Mouse (Mus musculus) midbrain, embryonic 16.5 days (tissue): ENCODE measurements around the gene Eef1akmt3. TPM values are rescaled to one million over a fixed set of nuclear protein-coding genes. Genes with fewer than 3 reads are reported as not detected.

Experiments
- ATAC-seq: fragments of 200-750 bp; cut with Nextera tagmentation; 2 replicates; pipeline ENCODE4 v1.8.0; 2017; ENCODE audit warnings: moderate TSS enrichment
- H3K27ac ChIP-seq: fragments of 300-500 bp; sonication (generic); 2 replicates; pipeline ENCODE4 v1.5.1; 2014; ENCODE audit warnings: mild to moderate bottlenecking, low read length, mixed read lengths
- H3K27me3 ChIP-seq: fragments of 300-500 bp; sonication (generic); 2 replicates; pipeline ENCODE4 v1.6.1; 2014; ENCODE audit warnings: low read depth, low read length, mixed read lengths; ENCODE audit not compliant: control insufficient read depth, insufficient read depth
- H3K36me3 ChIP-seq: fragments of 300-500 bp; sonication (generic); 2 replicates; pipeline ENCODE4 v1.6.1; 2014; ENCODE audit warnings: mild to moderate bottlenecking, low read length, moderate library complexity, mixed read lengths; ENCODE audit not compliant: control insufficient read depth, insufficient read depth
- H3K4me1 ChIP-seq: fragments of 300-500 bp; sonication (generic); 2 replicates; pipeline ENCODE4 v1.6.1; 2014; ENCODE audit warnings: mild to moderate bottlenecking, low read length, mixed read lengths; ENCODE audit not compliant: control insufficient read depth, insufficient read depth
- H3K4me2 ChIP-seq: fragments of 300-500 bp; sonication (generic); 2 replicates; pipeline ENCODE4 v1.6.1; 2014; ENCODE audit warnings: mild to moderate bottlenecking, low read length, mixed read lengths
- H3K4me3 ChIP-seq: fragments of 300-500 bp; sonication (generic); 2 replicates; pipeline ENCODE4 v1.5.1; 2014; ENCODE audit warnings: low read depth, mild to moderate bottlenecking, low read length, moderate library complexity, mixed read lengths
- H3K9ac ChIP-seq: fragments of 300-500 bp; sonication (generic); 2 replicates; pipeline ENCODE4 v1.6.1; 2014; ENCODE audit warnings: low read depth, low read length, mixed read lengths
- H3K9me3 ChIP-seq: fragments of 300-500 bp; sonication (generic); replicated peaks from 2 replicates; pipeline ENCODE4 v1.6.1; 2014; ENCODE audit warnings: mild to moderate bottlenecking, low read length, mixed read lengths; ENCODE audit not compliant: control insufficient read depth, poor library complexity, severe bottlenecking
- WGBS: fragments of 180-500 bp; shearing (Covaris S2); extraction: QIAGEN DNeasy Blood & Tissue Kit; methylation state at CpG from one replicate; pipeline ENCODE4 v1.1.7; 2014; 5-methylcytosine and 5-hydroxymethylcytosine counted together
- microRNA counts: library from miRNA; unstranded; fragments of <30 nt; microRNA quantifications from one replicate; lab custom pipeline; 2016
- microRNA-seq: library from miRNA; unstranded; fragments of <30 nt; microRNA quantifications from one replicate; pipeline ENCODE4, GENCODE M21; 2017
- polyA plus RNA-seq: library from polyadenylated mRNA; unstranded; fragments of >200 nt; fragmentation: Nextera tagmentation; extraction: Ambion mirVana; gene quantifications from 2 replicates; pipeline ENCODE4 v1.2.1, GENCODE M21; 2015

Eef1akmt3 gene
- polyA plus RNA-seq, 1 experiment from 2014 or later = 0.21 TPM

DNA sequence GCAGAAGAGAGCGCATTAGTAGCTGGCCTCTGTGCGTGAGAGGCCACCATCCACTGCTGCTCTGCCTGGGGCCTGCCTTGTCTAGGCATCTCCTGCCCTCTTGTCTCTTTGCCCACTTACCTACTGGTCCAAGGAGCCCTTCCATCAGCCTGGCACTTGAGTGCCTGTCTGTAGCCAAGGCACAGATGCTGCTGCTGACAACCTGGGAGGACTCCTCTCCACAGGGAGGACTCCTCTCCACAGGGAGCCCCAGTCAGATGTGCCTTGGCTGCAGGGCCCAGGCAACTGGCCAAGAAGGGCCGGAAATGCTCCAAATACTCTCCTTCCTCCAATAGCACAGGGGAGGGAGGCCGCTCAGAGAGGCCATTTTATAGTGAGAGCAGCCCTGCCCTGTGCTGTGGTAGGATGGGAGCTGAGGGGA lies 54.8 kb downstream of the Eef1akmt3 start:
- H3K4me1 ChIP-seq = peaks cover 57% of the 10 kb centered on the region
- no peak overlapping the region for H3K4me3 ChIP-seq
- no peaks in the 10 kb centered on the region for H3K36me3 ChIP-seq
- ATAC-seq = 0 out of 2 replicates have a peak, but pooled peaks have one; percentile 46
- H3K27me3 ChIP-seq = no peaks in the 10 kb centered on the region
- H3K9ac ChIP-seq = peak overlapping the region; percentile 6; the same call in 1 of the 2 replicates
- H3K9me3 ChIP-seq = no peaks in the 10 kb centered on the region
- 44% methylated on average over 4 of the region's 4 CpGs for WGBS
- H3K4me2 ChIP-seq = no peak overlapping the region
- H3K27ac ChIP-seq = peak overlapping the region; percentile 2; the same call in 1 of the 2 replicates

DNA sequence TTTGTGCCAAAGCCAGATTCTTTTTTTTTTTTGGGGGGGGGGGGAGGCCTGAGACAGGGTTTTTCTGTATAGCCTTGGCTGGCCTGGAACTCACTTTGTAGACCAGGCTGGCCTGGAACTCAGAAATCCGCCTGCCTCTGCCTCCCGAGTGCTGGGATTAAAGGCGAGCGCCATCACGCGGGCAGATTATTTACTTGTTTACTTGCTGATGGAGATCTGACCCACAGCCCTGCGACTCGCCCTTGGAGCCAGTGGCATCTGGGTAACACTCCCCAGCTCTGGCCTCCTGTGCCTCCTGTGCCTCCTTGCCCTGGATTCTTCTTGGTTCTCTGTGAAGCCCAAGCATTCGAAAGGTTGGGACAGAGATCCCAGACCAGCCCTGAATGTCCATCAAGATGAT lies 55.7 kb downstream of the Eef1akmt3 start:
- Histone ChIP-seq H3K27me3 (no peaks in the 10 kb centered on the region), H3K9me3 (no peaks in the 10 kb centered on the region), H3K9ac (no peak overlapping the region), H3K27ac (no peak overlapping the region), H3K36me3 (no peaks in the 10 kb centered on the region), H3K4me3 (no peak overlapping the region), H3K4me2 (no peak overlapping the region), H3K4me1 (peaks cover 66% of the 10 kb centered on the region)
- WGBS = 94% methylated on average over 9 of the region's 9 CpGs
- no peak for ATAC-seq

DNA sequence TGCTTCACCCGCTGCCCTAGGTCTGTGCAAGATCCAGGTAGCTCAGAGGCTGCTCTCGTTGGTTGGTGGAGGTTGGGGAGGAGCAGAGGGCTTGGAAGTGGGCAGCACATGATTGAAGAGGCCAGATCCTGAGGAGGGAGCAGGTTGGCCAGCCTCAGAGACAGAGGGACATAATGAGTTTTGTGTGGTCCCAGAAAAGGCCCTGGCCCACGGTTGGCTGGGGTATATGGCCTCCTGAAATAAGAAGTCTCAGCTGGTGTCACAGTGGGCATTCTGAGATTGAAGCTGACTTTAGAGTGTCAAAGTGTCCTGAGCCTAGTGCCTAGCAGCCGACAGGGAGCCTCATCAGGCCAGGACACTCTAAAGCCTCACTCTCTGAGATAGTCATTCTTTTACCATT lies 56.2 kb downstream of the Eef1akmt3 start:
- no peak overlapping the region for H3K4me3 ChIP-seq
- ATAC-seq = no peak
- no peaks in the 10 kb centered on the region for H3K9me3 ChIP-seq
- no peaks in the 10 kb centered on the region for H3K36me3 ChIP-seq
- H3K27ac ChIP-seq = no peak overlapping the region
- H3K4me2 ChIP-seq = no peak overlapping the region
- H3K4me1 ChIP-seq = peaks cover 66% of the 10 kb centered on the region
- 79% methylated on average over 4 of the region's 4 CpGs for WGBS
- H3K9ac ChIP-seq = no peak overlapping the region
- H3K27me3 ChIP-seq = no peaks in the 10 kb centered on the region

DNA sequence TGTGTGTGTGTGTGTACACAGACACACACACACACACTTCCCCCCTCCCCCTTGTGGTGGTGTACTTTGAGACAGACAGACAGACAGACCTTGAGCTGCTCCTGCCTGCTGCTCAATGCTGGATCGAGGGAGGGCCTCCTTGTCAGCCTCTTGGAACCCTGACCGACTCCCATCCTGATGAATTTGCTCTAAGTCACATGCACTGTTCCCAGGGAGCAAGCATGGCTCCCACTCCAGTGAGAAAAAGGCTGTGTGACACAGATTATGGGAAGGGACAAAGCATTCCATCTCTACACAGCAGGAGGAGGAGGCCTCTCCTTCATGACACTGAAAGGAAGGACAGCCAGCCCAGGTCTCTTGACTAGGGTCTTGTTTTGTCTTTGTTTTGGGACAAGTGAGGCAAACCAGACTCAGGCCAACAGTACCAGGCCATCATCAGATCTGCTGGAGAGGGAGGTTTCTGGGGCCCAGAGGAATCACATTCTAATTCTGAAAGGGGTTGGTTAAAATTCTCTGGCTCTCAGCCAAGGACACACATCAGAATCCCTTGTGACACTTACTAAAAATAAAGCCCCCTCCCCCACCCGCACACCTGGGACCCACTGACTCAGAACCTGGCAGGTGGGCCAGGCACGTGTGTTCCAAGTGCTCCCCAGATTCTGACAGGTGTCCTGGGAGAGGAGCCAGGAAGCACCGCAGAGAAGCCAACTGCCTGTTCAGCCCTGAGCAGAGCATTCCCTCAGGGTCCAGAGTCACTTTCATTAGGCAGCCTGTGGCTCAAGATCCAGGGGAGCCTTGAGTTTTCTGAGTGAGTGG lies 56.9 kb downstream of the Eef1akmt3 start:
- Histone ChIP-seq H3K4me1 (peaks cover 65% of the 10 kb centered on the region), H3K9ac (no peak overlapping the region), H3K4me2 (no peak overlapping the region), H3K4me3 (no peak overlapping the region), H3K9me3 (no peaks in the 10 kb centered on the region), H3K36me3 (no peaks in the 10 kb centered on the region), H3K27me3 (no peaks in the 10 kb centered on the region), H3K27ac (peak overlapping the region; percentile 23; the same call in 1 of the 2 replicates)
- ATAC-seq = no peak
- WGBS = 23% methylated on average over 5 of the region's 5 CpGs

DNA sequence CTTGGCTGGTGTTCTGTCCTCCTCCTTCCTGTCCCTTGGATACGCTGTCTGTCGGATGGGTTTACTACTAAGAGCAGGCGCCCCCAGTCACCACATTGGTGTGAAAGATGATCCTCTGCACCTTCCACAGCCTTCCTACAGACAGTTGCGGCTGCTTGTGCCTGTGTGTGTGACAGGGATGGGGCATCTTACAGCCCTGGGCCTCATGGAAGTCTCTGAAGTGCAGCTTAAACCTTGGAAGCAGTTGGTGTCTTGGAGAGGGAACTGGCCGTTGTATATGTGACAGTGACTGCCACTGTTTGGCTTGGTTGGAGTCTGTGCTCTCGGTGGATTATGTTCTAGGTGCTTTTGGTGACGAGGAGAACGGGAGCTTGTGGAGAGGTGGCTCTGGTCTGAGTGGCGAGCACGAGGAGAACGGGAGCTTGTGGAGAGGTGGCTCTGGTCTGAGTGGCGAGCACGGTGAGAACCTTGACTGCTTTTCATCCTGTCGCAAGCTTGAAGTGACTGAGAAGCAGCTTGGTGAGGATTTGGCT lies 58.1 kb downstream of the Eef1akmt3 start:
- ATAC-seq = no peak
- Histone ChIP-seq H3K4me3 (no peak overlapping the region), H3K36me3 (no peaks in the 10 kb centered on the region), H3K9ac (peak overlapping the region; percentile 17; the same call in 1 of the 2 replicates), H3K9me3 (no peaks in the 10 kb centered on the region), H3K4me2 (peak overlapping the region; percentile 72), H3K27me3 (no peaks in the 10 kb centered on the region), H3K27ac (no peak overlapping the region), H3K4me1 (peaks cover 63% of the 10 kb centered on the region)
- WGBS = 57% methylated on average over 14 of the region's 14 CpGs

DNA sequence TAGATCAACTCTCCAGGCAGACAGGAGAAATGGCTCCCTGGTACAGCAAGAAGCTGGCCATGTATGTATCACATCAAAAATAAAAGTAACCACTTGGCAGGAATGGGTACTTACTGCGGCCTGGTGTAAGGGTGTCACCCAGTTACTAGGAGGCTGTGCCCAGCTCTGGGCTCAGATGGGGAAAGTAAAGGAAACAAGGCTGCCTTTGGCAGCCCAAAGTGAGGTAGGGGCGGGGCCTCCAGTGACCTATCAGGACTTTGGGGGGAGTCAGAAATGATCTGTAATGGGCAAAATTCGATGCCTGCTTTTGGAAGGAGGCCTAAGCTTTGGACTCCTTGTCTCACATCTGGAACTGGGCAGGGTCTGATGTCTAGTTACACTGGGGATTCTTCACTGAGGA lies 59.6 kb downstream of the Eef1akmt3 start:
- H3K9me3 ChIP-seq = no peaks in the 10 kb centered on the region
- H3K4me3 ChIP-seq = no peak overlapping the region; the same call in 1 of the 2 replicates
- H3K4me2 ChIP-seq = peak overlapping the region; percentile 72
- H3K4me1 ChIP-seq = peaks cover 56% of the 10 kb centered on the region
- ATAC-seq = no peak
- no peak overlapping the region for H3K9ac ChIP-seq
- no peaks in the 10 kb centered on the region for H3K27me3 ChIP-seq
- H3K27ac ChIP-seq = no peak overlapping the region
- no peaks in the 10 kb centered on the region for H3K36me3 ChIP-seq
- WGBS = 81% methylated on average over 3 of the region's 3 CpGs

MicroRNAs within 50 kb of the gene (microRNA counts, 519-probe panel; counts per million panel counts)
- microRNA mmu-miR-26a (lab: Ali Mortazavi, UCI) (2,187 counts per million, percentile 62 among the panel's probes with 10 or more counts), microRNA mmu-miR-546 (lab: Ali Mortazavi, UCI) (386 counts per million, percentile 18 among the panel's probes with 10 or more counts)

Small RNA genes within 50 kb of the gene (microRNA-seq; reads per million reads assigned to microRNA genes)
- gene Mir26a-2 = 26.9 reads per million, percentile 41 among the genes with 10 or more reads in this experiment
- gene Mir546 = not detected

Other genes with a start within 250 kb of the Eef1akmt3 start
- gene Atp23, start 140.2 kb downstream of the Eef1akmt3 start, polyA plus RNA-seq = 13.4 and 15.6 TPM in 2 replicates
- gene Ctdsp2, start 62.8 kb downstream of the Eef1akmt3 start, polyA plus RNA-seq = 12.0 and 13.5 TPM in 2 replicates
- 1.7 and 2.8 TPM in 2 replicates for gene Avil, start 40.8 kb downstream of the Eef1akmt3 start, polyA plus RNA-seq
- 61.4 and 67.7 TPM in 2 replicates for gene Tsfm, start 10.7 kb downstream of the Eef1akmt3 start, polyA plus RNA-seq
- gene Mettl1, start 99 bp downstream of the Eef1akmt3 start, polyA plus RNA-seq = 20.1 TPM in 2 replicates
- 0.08 and 0.14 TPM in 2 replicates for gene Cyp27b1, start 6.7 kb upstream of the Eef1akmt3 start, polyA plus RNA-seq
- gene March9, start 18.7 kb upstream of the Eef1akmt3 start, polyA plus RNA-seq = 5.6 and 6.3 TPM in 2 replicates
- 646 and 776 TPM in 2 replicates for gene Cdk4, start 22.0 kb upstream of the Eef1akmt3 start, polyA plus RNA-seq
- gene Tspan31, start 28.8 kb upstream of the Eef1akmt3 start, polyA plus RNA-seq = 105 and 110 TPM in 2 replicates
- 5.1 and 5.3 TPM in 2 replicates for gene Agap2, start 33.8 kb upstream of the Eef1akmt3 start, polyA plus RNA-seq
- gene Os9, start 79.6 kb upstream of the Eef1akmt3 start, polyA plus RNA-seq = 132 and 138 TPM in 2 replicates
- 60.7 and 71.7 TPM in 2 replicates for gene B4galnt1, start 123.7 kb upstream of the Eef1akmt3 start, polyA plus RNA-seq
- 1.1 and 1.2 TPM in 2 replicates for gene Slc26a10, start 139.1 kb upstream of the Eef1akmt3 start, polyA plus RNA-seq
- 19.6 and 20.2 TPM in 2 replicates for gene Arhgef25, start 148.6 kb upstream of the Eef1akmt3 start, polyA plus RNA-seq
- 254 and 255 TPM in 2 replicates for gene Dtx3, start 154.2 kb upstream of the Eef1akmt3 start, polyA plus RNA-seq
- 16.9 and 18.4 TPM in 2 replicates for gene Pip4k2c, start 170.1 kb upstream of the Eef1akmt3 start, polyA plus RNA-seq
- gene Kif5a, start 221.8 kb upstream of the Eef1akmt3 start, polyA plus RNA-seq = 113 and 120 TPM in 2 replicates
- gene Dctn2, start 224.9 kb upstream of the Eef1akmt3 start, polyA plus RNA-seq = 332 and 345 TPM in 2 replicates
- 12.6 and 15.3 TPM in 2 replicates for gene Mbd6, start 247.5 kb upstream of the Eef1akmt3 start, polyA plus RNA-seq